Mouse (Mus musculus): ENCODE data around the gene 9130023H24Rik. TPM values are rescaled to one million over a fixed set of nuclear protein-coding genes. Genes with fewer than 3 reads are reported as not detected.

Gene 9130023H24Rik
- total and polyA plus RNA-seq, 3 experiments: 2.1 to 3.2 (median 2.2) TPM

GRCm38 (mm10) chr7:128256783-128257334 lies 19.0 kb upstream of the 9130023H24Rik start:
- H3K36me3 ChIP-seq (replicated peaks in 1 of 2; ENCODE audit: control insufficient read depth in 1 of 2, insufficient read depth in 1 of 2, low read length in 1 of 2): peaks cover 0 to 15% of the 10 kb centered on the region in 2 experiments
- no peak for TF ChIP-seq HCFC1 (IDR thresholded peaks at IDR 0.05; ENCODE audit: low read depth, low read length)
- H3K4me3 ChIP-seq (replicated peaks in 1 of 3; ENCODE audit: low read depth in 2 of 3, low read length in 2 of 3, poor library complexity in 1 of 3): no peak overlapping the region
- dilution Hi-C loops (cut with MboI; ENCODE audit: extremely low pct_ligation_motif_present, extremely low pct_unique_long_range_greater_than_20kb, low sequenced_read_pairs) (no loop called here), in situ Hi-C loops (cut with MboI; ENCODE audit: low pct_ligation_motif_present, low pct_unique_long_range_greater_than_20kb, low sequenced_read_pairs) (no loop called here)
- no peak for DNase-seq (ENCODE audit: extremely low read depth)
- H3K79me2 ChIP-seq (replicated peaks; ENCODE audit: control insufficient read depth, extremely low read depth, insufficient read depth, poor library complexity, severe bottlenecking): no peaks in the 10 kb centered on the region
- no peak overlapping the region for H3K27ac ChIP-seq (ENCODE audit: insufficient read depth, low read depth)
- no peaks in the 10 kb centered on the region for H3K4me1 ChIP-seq (ENCODE audit: control insufficient read depth in 1 of 2, insufficient read depth in 2 of 2)
- no peaks in the 10 kb centered on the region for H3K9me3 ChIP-seq (replicated peaks; ENCODE audit: low read length)
- H3K4me2 ChIP-seq (ENCODE audit: insufficient read depth, low read depth, poor library complexity, severe bottlenecking): no peak overlapping the region
- H3K27me3 ChIP-seq (replicated peaks): peaks cover 12% of the 10 kb centered on the region
- no peak overlapping the region for H3K9ac ChIP-seq (ENCODE audit: insufficient read depth, low read depth)

GRCm38 (mm10) chr7:128255757-128256156 lies 17.9 kb upstream of the 9130023H24Rik start:
- in situ Hi-C loops (cut with MboI; ENCODE audit: low pct_ligation_motif_present, low pct_unique_long_range_greater_than_20kb, low sequenced_read_pairs): no loop called here
- peaks cover 0 to 15% of the 10 kb centered on the region in 2 experiments for H3K36me3 ChIP-seq (replicated peaks in 1 of 2; ENCODE audit: control insufficient read depth in 1 of 2, insufficient read depth in 1 of 2, low read length in 1 of 2)
- peaks cover 12% of the 10 kb centered on the region for H3K27me3 ChIP-seq (replicated peaks)
- no peak for DNase-seq (ENCODE audit: extremely low read depth)
- dilution Hi-C loops (cut with MboI; ENCODE audit: extremely low pct_ligation_motif_present, extremely low pct_unique_long_range_greater_than_20kb, low sequenced_read_pairs): no loop called here
- H3K4me2 ChIP-seq (ENCODE audit: insufficient read depth, low read depth, poor library complexity, severe bottlenecking): no peak overlapping the region
- H3K9me3 ChIP-seq (replicated peaks; ENCODE audit: low read length): no peaks in the 10 kb centered on the region
- no peaks in the 10 kb centered on the region for H3K79me2 ChIP-seq (replicated peaks; ENCODE audit: control insufficient read depth, extremely low read depth, insufficient read depth, poor library complexity, severe bottlenecking)
- no peak overlapping the region for H3K27ac ChIP-seq (ENCODE audit: insufficient read depth, low read depth)
- H3K4me3 ChIP-seq (replicated peaks in 1 of 3; ENCODE audit: low read depth in 2 of 3, low read length in 2 of 3, poor library complexity in 1 of 3): no peak overlapping the region
- no peak overlapping the region for H3K9ac ChIP-seq (ENCODE audit: insufficient read depth, low read depth)
- H3K4me1 ChIP-seq (ENCODE audit: control insufficient read depth in 1 of 2, insufficient read depth in 2 of 2): no peaks in the 10 kb centered on the region
- TF ChIP-seq CTCF (conservative IDR thresholded peaks at IDR 0.05 in 1 of 2, IDR thresholded peaks at IDR 0.05 in 1 of 2; ENCODE audit: low read depth in 2 of 2, low read length in 2 of 2) (no peak), ZKSCAN1 (IDR thresholded peaks at IDR 0.05; ENCODE audit: borderline replicate concordance, low read depth, low read length) (no peak), ZMIZ1 (IDR thresholded peaks at IDR 0.05; ENCODE audit: low read depth, low read length) (no peak), ELF1 (IDR thresholded peaks at IDR 0.05; ENCODE audit: low read depth, low read length) (no peak), E2F4 (IDR thresholded peaks at IDR 0.05; ENCODE audit: insufficient replicate concordance, low read depth, low read length) (no peak), JUN (IDR thresholded peaks at IDR 0.05; ENCODE audit: insufficient read depth, low read depth, low read length) (no peak), POLR2AphosphoS2 (IDR thresholded peaks at IDR 0.05; ENCODE audit: low read depth, low read length) (no peak), CHD1 (IDR thresholded peaks at IDR 0.05; ENCODE audit: low read depth, low read length) (no peak), CHD2 (IDR thresholded peaks at IDR 0.05; ENCODE audit: low read length) (no peak), EP300 (IDR thresholded peaks at IDR 0.05; ENCODE audit: low read length) (no peak), POLR2A (IDR thresholded peaks at IDR 0.05; ENCODE audit: low read depth, low read length) (no peak), JUND (conservative IDR thresholded peaks at IDR 0.05; ENCODE audit: low read depth, low read length) (no peak), NRF1 (IDR thresholded peaks at IDR 0.05; ENCODE audit: low read depth, low read length) (no peak), UBTF (IDR thresholded peaks at IDR 0.05; ENCODE audit: low read depth, low read length) (no peak), PAX5 (IDR thresholded peaks at IDR 0.05; ENCODE audit: low read length) (no peak)
